Mouse (Mus musculus) thymus, postnatal 25 days (tissue): Measurements from ENCODE around the gene Cep112.
A peak's percentile ranks its signal among the peaks of the same experiment; 100 is the strongest.

Experiments used
- DNase-seq: peaks from one replicate; pipeline ENCODE4 v3.0.0; 2022

Gene Cep112

GRCm38 (mm10) chr11:108424889-108425591 lies at the start of gene Cep112:
TSS of gene Cep112 (plus strand) at chr11:108425192.
- DNase-seq: peak; percentile 88

- DNase-seq: no peak
Measured at GRCm38 (mm10) chr11:108376815-108377214, 48.2 kb upstream of the Cep112 start.

- DNase-seq: peak; percentile 78
Measured at GRCm38 (mm10) chr11:108377680-108378362, 47.2 kb upstream of the Cep112 start.

GRCm38 (mm10) chr11:108378363-108378751 lies 46.6 kb upstream of the Cep112 start:
- no peak for DNase-seq

- DNase-seq: no peak
Measured at GRCm38 (mm10) chr11:108382664-108383063, 42.3 kb upstream of the Cep112 start.

- no peak for DNase-seq
Measured at GRCm38 (mm10) chr11:108384920-108385665, 39.9 kb upstream of the Cep112 start.

- DNase-seq: no peak
Measured at GRCm38 (mm10) chr11:108385666-108386024, 39.3 kb upstream of the Cep112 start.

- DNase-seq: no peak
Measured at GRCm38 (mm10) chr11:108395061-108395460, 29.9 kb upstream of the Cep112 start.

- no peak for DNase-seq
Measured at GRCm38 (mm10) chr11:108396076-108396829, 28.7 kb upstream of the Cep112 start.

- DNase-seq: no peak
Measured at GRCm38 (mm10) chr11:108409876-108410644, 14.9 kb upstream of the Cep112 start.

- no peak for DNase-seq
Measured at GRCm38 (mm10) chr11:108416360-108416759, 8.6 kb upstream of the Cep112 start.

- no peak for DNase-seq
Measured at GRCm38 (mm10) chr11:108418540-108418939, 6.5 kb upstream of the Cep112 start.

- DNase-seq: no peak
Measured at GRCm38 (mm10) chr11:108419242-108419641, 5.8 kb upstream of the Cep112 start.

GRCm38 (mm10) chr11:108420751-108421150 lies 4.2 kb upstream of the Cep112 start:
- DNase-seq: no peak

- no peak for DNase-seq
Measured at GRCm38 (mm10) chr11:108423221-108423620, 1.8 kb upstream of the Cep112 start.

- no peak for DNase-seq
Measured at GRCm38 (mm10) chr11:108424111-108424510, 881 bp upstream of the Cep112 start.

GRCm38 (mm10) chr11:108425592-108425921 lies 565 bp downstream of the Cep112 start:
- DNase-seq: no peak

- DNase-seq: no peak
Measured at GRCm38 (mm10) chr11:108426086-108426485, 1.1 kb downstream of the Cep112 start.

- no peak for DNase-seq
Measured at GRCm38 (mm10) chr11:108427191-108427590, 2.2 kb downstream of the Cep112 start.

- no peak for DNase-seq
Measured at GRCm38 (mm10) chr11:108429076-108429475, 4.1 kb downstream of the Cep112 start.

GRCm38 (mm10) chr11:108443893-108444563 lies 19.0 kb downstream of the Cep112 start:
- no peak for DNase-seq

- peak; percentile 22 for DNase-seq
Measured at GRCm38 (mm10) chr11:108447148-108447547, 22.2 kb downstream of the Cep112 start.
